Mouse (Mus musculus) liver, adult (tissue): ENCODE measurements around the gene Gm42669.

ENCODE experiments used
- GATA4 ChIP-seq: IDR thresholded peaks from 2 replicates; pipeline ENCODE4 v1.6.1; 2014; ENCODE audit warnings: mild to moderate bottlenecking, low read length; ENCODE audit not compliant: insufficient replicate concordance

Gm42669 gene

GRCm38 (mm10) chr5:107507321-107507720 is at the start of gene Gm42669:
TSS of gene Gm42669 (plus strand) at chr5:107507621.
- TF ChIP-seq GATA4 = no peak

DNA sequence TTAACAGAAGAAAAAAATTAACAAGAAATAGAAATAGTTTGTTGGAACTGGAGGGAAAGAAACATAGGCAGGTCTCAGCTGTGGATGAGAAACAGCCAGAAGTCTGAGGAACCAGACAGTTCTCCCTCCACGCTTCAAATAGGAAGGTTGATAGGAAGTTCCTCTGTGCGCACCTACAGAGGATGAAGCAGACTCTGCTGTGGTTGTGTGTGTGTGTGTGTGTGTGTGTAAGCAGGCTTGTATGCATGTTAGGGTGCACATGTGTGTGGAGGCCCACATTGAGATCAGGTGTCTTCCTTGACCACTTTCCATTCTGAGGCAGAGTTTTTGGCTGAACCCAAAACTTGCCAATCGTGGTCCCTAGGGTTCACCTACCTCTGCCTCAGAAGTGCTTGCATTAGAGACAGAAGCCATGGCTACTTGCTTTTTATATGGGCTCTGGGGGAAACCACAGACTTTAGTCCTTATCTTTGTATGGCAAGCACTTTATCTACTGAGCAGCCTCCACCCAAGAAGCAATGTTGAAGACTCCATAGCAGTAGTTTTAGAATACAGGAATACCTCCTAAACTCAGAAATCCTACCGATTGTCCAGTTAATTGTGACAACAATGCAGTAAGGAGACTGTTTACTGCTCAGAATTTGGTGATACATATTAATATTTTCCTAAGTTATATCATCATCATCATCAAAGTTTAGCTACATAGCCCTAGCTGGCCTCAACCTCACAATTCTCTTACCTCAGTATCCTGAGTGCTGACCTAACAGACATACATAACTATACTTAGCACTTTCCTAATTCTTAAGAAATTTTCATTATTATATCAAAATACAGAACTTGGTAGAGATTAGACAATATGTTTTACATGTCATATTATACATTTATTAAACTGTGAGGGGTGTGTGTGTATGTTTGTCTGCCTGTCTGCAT is 45.0 kb upstream of the Gm42669 start:
- no peak for TF ChIP-seq GATA4

GRCm38 (mm10) chr5:107466501-107466900 is 40.9 kb upstream of the Gm42669 start:
- no peak for TF ChIP-seq GATA4

DNA sequence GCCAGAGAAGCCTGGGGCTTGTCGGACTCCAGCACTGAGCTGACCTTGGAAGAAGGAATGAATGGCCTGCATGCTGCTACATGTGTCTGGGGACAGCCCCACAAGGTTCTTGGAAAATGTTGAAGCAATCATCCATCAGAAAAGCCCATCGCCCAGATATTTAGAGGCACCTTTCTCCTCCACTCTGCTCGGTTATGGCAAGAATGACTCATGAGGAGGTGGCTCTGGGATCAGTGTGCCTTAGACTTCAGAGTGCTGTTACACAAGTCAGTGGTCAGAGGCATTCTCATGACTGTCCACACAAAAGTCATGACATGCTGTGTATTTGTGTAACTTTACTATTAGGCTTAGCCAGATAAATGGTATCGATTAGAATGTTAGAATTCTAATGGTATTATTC is 40.3 kb upstream of the Gm42669 start:
- no peak for TF ChIP-seq GATA4

DNA sequence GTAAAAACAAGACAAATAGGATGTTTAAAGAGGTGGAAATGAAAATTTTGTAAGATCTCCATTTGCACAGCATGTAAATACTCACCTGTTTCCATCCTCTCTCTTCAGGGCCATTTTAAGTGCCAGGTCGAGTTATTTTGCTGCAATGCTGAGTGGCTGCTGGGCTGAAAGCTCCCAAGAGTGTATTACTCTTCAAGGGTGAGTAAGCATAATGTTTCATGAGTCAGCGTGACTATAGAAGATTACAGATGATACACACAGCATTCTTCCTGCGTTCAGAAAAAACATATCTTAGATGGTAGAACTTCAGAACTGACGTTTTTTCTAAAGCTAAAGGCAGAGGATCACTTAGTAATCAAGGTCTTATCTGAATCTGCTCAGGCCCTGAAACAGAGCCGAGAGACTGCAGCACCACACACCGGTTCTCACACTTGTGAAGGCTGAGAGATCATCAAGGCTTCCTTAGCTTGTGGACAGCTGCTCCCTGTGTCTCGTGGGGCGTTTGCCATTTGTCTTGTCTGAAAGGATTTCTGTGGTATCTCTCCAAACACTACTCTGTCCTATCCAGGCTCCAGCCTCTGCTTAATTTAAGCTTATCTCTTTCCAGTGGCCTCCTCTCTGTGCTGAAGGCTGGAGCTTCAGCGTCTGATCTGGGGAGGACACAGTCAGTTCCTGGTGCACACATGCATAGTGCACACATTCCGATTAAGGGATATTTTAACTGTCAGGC is 36.7 kb upstream of the Gm42669 start:
- no peak for TF ChIP-seq GATA4

GRCm38 (mm10) chr5:107480194-107480593 is 27.2 kb upstream of the Gm42669 start:
- TF ChIP-seq GATA4 = no peak

GRCm38 (mm10) chr5:107488996-107489395 is 18.4 kb upstream of the Gm42669 start:
- no peak for TF ChIP-seq GATA4

- no peak for TF ChIP-seq GATA4
These were observed 16.4 kb upstream of the Gm42669 start for GRCm38 (mm10) chr5:107491036-107491435.

DNA sequence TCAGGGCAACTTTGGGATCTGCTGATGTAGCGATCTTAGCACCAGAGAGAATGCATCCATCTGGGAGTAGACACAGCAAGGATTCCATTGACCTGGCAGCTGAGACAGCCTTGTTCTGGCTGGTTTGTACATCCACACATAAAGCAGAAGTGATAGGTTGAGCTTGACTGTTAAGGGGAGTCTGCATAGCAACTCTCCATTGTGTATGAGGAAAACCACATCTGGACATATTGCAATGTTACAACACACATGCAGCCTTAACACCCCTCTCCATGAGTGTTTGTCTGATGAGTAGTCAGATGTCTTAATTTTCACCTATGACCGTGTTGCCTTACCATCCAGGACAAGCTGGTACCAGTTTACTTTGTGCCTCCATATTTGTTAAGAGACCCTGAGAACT is 14.9 kb upstream of the Gm42669 start:
- TF ChIP-seq GATA4 = no peak

DNA sequence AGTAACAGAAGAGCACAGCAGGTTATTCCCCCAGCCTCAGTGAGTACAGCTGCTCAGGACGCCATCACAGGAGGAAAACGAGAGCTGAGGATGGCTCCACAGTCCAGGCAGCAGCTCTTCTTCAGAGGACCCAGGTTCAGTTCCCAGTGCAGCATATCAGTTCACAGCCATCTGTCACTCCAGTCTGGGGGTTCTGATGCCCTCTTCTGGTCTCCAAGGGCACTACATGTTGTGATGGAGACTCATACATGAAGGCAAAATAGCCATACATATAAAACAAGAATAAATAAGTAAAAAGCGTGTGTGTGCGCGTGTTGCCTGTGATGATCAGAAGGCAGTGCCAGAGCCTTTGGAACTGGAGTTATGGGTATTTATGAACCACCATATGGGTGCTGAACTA is 12.7 kb upstream of the Gm42669 start:
- TF ChIP-seq GATA4 = no peak

DNA sequence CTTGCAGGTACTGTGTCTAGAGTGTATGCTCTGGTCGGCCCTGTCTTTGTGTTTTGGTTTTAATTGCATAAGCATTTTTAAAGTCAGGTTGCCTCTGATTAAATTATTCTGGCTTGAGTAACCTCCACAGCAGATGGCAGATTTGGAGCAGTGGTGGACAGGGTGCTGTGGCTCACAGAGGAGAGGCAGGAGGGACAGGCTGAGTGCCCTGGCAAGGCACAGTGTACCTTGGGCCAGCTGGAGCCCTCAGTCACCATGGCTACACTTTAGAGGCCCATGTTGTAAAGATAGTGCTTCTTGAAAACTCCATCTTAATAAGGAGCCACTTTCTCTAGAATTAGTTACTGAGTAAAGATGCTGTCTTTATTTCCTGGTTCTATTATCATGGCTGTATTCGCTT is 11.4 kb upstream of the Gm42669 start:
- no peak for TF ChIP-seq GATA4

DNA sequence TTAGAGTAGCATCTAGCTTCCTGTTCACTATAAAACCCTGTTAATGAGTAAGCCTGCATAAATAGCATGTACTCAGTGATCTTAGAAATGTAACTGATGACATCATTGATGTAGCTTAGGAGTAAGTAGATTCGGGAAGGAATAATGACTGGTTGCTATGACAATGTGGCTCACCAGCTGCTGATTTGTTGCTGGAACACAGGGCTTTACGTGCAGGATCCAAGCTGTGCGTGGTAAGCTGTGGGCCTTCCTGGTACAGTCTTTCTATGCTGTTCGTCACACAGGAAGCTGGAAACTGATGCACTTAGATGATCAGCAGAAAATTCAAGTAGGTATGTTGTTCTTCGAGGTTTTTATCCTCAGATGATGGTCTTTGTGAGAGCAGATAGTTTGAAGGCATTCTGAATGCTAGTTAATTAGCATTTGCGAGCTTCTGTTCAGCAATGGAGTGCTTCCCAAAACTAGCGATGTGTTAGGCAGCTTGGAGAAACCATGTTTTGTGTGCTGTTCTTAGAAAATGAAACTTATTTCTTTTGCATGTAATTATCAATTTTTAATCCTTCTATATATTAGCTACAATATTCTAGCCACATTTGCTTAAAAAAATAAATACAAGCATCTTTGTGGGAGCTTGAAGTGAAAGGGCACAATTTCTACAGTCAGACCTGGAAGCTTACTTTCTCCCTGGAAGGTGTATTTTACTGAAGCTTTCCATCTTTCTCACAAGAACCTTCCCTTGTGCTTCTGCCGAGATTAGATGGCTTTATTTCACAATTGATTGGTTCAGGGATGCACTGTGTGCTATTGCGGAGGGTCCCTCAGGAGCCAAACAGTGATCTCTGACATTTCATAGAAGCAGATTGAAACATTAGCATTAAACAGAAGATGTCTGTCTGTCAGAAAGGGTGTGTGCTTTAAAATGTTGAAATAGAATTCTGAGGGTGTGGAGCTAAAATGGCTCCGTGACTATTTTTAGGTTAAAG is 9.6 kb upstream of the Gm42669 start:
- no peak for TF ChIP-seq GATA4

- no peak for TF ChIP-seq GATA4
These were observed 8.6 kb upstream of the Gm42669 start for GRCm38 (mm10) chr5:107498806-107499310.

DNA sequence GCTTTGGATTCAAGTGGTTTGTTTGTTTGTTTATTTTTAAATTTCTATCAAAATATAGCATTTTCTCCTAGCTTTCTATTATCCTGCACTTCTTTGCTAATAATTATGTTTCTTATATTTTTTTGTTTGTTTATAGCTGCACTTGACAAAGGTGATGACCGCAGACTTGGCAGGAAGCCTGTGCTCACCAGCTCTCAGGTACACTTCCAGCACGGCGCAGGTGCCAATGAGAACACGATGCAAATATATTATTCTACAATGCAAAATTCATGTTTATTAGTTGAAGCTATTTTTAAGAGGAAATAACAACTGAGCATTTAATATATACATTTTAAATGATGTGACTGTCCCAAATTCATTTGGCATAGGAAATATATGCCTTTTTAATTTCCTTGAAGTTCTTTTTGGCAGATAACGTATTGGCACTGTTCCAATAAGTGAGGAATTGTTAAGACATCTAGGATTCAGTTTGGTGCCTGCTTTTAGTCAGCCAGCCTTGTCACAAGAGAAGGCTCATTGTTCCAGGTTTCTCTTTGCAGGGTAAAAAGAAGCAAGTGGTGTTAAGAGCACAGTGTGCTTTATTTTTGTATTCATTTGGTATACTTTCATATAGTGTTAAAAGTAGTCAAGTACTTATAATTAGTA is 7.4 kb upstream of the Gm42669 start:
- TF ChIP-seq GATA4 = no peak
